Mouse (Mus musculus): ENCODE results near the gene Rbfox3.
A peak's percentile ranks its signal among the peaks of the same experiment; 100 is the strongest.

The Rbfox3 gene

DNA sequence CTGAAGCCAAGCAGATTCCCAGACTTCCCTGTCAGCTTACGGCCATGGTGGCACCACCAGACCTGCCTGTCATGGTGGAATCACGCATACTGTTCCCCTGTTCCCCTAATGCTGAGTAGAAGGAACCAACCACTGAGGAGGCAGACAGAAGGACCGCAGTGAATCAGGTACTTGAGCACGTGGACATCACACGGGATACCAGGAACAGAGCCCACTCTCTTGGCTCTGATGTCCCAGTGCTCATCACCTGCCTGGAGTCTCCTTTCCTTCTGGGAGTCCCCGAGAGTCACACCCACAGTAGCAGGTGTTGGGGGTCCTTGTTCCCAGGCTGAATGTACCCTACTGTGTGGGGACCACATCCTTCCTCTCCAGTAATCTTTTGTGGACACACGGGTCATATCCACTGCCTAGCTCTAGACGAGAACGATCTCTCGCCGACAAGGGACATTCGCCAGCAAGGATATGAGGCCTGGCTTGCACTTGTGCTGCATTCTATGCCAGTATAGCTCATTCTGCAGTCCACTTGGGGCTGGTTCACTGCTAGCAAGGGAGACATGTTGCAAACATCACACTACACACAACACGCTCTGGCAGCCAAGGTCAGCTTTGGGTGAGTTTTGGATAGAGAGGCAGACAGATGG, 32.7 kb downstream of the Rbfox3 start:
- no peak for DNase-seq

DNA sequence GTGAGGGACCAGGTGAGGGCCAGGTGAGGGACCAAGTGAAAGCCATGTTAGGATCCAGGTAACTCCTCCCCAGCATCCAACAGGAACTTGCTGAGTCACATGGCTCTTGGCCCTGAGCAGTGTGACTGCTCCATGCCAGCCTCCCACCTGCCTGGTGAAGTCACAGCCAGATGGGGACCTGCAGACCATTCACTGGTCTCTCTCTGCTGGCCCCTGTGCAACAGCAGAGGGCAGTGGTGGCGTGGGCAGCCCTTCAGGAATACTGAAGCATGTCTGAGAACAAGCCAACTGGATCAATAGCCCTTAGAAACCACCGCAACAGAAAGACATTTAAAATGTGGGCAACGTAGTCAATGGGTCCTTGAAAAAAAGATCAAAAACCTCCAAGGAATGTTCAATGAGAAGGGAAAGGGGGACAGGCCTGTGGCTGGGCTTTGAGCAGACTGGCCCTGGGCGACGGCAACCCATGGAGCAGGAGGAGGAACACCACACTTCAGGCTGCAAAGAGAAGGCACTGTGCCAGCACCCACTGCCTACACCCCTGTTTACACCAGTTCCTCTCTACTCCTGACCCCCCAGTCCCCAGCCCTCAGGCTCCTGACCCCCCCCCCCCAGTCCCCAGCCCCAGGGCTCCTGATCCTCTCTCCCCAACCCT, 36.0 kb downstream of the Rbfox3 start:
- peak; percentile 15 for DNase-seq

DNA sequence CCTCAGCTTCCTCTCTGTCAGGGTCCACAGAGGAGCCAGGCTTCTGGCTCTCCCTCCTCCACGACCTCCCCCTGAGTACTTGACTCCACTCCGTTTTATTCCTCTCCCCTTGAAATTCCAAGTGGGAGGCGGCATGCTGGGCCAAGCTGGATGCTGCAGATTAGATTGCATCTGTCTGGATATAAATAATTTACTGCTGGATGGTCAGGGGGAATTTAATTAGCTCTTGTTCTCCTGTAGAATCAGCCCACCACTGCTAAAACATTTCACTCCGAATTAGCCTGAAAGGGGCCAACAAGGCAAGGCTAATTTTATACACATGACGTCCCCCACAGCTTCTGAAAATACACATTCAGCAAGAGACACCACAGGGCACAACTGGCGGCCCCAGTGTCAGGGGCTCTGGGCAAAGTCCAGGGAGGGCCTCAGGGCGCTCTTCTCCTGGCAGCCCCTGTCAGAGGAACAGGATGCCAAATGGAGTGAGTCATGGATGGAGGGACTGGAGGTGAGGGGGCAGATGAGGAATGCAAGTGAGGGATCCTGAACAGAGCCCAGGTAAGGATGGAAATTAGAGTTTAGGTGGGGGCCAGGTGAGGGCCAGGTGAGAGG, 36.8 kb downstream of the Rbfox3 start:
- peak; percentile 15 for DNase-seq

DNA sequence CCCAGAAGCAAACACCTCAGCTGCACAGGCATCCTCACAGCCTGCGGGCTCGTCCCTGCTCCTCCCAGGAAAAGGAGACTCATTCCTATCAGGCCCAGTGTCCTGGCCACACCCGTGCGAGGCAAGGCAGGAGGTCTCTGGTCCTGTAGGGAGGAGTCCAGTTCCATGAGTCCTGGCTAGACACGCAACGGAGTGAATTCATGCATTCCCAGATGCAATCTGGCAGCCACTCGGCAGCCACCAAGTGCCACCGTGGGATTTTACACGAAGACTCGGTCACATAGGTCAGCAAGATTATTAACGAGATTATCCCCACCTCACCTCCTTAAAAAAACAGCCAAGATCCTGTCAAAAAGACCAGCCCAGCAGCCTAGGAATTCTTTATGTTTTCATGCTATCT, 37.4 kb downstream of the Rbfox3 start:
- no peak for DNase-seq

DNA sequence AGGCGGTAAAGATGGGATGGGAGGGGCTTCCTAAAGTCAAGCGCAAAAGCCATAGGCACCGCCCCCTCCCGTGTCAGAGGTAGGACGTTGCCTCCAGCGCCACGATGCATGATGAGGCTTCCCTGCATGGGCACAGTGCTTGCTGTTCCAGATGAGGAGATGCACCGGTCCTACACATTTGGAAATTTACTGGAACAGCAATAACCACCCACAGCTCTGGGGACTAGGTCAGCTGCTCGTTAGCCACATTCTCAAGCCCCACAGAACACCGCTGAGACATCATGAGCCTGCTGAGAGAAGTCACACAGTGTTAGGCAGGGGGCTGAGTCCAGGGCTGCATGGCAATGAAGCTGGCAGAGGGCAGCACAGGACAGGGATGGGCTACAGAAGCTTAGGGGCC, 39.9 kb downstream of the Rbfox3 start:
- DNase-seq: no peak

DNA sequence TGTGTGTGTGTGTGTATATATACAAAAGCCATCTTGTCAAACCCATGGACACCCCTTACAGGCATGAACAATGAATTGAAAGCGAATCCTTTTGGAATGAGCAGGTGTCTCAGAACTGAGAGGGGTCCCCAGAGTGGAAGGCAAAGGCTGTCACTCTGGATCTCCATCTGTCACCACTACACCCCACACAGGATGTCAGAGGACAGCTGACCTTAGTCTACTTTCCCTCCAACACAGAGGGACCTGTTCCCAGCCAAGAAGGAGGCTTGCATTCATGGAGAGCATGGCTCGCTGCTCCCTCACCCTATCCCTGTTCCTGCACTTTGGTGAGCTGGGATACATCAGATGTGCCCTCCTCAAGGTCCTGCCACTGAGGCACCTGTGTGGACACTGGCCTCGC, 48.0 kb downstream of the Rbfox3 start:
- DNase-seq: no peak

DNA sequence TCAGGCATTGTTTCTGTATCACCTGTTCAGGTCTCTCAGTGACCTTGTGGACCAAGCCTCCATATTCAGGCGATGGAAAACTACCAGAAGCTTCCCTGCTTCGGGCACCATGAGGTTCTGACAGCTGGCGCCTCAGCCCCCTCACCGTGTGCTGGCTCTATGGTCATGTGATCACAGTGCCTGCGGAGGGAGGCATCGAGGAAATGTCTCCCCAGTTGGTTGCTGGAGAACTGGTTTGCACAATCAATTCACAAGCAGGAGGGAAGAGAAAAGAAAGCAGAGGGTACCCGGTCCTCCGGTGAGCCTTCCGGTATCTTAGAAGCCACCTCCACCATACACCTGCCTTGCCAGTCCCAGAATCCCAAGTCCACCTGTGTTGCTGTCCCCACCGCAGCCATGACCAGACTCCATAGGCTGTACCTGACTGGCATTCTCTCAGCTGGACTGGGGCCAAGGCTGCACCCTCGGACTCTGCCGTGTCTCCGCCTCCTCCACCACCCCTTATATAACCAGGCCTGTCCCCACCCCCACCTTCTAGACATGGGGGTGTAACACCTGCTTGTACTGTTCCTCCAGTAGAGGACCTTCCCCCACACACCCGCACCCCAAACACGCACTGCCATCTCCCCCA, 49.5 kb downstream of the Rbfox3 start:
- DNase-seq: peak; percentile 38

DNA sequence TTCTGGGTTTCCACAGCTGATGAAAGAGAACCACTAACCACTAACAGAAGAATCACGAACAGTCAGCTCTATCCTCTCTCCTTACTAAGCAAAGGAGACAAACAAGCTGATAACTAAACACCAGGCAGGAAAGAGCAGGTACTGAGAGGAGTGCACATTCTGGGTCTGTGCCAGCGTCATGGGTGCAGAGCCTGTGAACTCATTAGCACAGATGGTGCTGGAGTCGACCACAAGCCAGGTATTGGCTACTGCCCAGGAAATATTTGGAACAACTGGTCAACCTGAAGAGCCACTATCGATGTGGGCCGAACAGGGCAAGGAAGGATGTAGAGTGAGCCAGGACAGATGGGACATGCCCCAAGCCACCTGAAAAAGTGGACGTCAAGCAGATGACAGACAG, 50.2 kb downstream of the Rbfox3 start:
- DNase-seq: no peak

DNA sequence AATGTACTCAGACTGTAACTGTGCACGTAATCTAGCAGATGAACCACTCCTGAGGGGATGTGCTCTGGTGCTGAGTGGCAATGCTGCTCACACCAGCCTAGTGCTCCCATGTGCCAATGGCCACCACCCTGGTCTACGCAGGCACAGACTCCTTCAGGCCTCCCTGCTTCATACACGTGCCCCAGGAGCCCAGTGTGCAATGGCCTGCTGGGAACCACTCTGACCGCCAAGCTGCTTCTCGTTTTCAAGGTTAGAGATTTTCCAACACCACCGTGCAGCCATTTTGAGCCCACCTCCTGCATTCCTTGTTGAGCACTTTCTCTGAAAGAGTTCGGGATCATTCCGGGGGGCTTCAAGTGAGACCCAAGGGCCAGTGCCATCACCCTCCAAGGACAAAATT, 50.6 kb downstream of the Rbfox3 start:
- DNase-seq: no peak

DNA sequence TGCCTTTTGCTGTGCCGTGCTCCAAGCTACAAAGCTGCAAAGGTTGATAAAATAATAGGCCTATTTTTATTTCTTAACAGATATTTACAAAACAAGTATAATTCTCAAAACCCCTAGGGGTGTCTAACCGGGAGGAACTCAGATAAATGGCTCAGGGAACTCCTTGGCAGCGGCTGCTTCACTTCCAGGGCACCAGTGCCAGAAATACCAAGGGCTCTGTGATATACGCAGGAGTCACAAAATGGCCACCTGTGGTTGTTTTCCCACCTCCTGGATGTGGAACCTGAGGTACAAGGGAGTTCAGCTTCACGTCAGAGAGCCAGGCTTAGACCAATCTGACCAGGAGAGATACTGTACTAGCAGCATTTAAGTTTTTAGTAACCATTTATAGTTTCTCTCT, 51.6 kb downstream of the Rbfox3 start:
- no peak for DNase-seq

DNA sequence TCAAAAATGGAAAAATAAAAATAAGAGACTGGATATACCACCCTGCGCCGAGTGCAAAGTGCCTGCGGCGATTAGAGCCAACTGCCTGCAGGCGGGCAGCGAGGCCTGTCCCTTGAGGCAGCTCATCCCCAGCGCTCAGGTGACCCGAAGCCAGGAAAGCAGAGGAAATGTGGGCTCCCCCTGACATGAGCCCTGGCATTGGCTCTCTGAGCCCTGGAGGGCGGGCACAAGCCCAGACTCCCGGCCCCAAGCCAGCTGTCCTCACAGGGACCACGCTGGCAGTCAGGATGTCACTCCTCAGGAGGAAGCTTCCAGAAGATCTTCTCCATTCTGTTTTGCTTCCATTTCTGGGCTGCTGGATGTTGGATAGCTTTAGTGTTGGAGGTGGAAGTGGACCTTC, 53.1 kb downstream of the Rbfox3 start:
- DNase-seq: no peak

DNA sequence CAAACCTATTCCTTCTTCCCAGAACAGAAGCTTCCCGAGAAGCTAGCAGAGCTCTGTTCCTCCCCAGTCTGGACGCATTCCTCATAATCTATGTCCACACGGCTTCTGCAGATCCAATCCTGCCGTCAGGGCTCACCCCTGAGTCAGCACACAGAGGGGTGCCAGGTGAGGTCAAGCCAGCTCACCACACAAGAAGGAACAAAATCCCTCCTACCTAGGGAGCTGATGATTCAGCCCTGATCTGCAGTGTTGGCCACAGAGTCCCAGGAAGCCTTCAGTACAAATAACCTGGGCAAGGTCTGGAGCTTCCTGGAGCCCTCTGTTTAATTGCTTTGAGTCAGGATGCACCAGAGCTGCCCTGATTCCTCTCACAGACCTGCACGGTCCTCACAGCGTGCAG, 60.0 kb downstream of the Rbfox3 start:
- no peak for DNase-seq

DNA sequence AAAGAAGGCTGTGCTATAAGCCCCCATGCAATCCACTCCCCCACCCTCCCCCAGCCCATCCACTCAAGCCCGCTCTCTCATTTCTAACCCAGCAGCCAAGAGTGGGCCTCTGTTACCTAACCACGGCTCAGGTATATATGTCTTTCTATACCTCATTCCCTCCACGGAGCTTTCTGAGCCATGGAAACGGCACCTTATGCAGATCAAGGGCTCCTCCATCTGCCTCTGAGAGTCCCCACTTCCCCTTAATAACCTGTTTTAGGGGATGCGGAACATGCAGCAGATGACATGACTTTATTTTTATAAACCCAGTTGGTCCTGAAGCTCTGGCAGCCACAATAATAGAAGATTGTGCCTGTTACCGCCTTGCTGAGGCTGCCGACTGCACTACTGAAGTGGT, 63.4 kb downstream of the Rbfox3 start:
- no peak for DNase-seq

DNA sequence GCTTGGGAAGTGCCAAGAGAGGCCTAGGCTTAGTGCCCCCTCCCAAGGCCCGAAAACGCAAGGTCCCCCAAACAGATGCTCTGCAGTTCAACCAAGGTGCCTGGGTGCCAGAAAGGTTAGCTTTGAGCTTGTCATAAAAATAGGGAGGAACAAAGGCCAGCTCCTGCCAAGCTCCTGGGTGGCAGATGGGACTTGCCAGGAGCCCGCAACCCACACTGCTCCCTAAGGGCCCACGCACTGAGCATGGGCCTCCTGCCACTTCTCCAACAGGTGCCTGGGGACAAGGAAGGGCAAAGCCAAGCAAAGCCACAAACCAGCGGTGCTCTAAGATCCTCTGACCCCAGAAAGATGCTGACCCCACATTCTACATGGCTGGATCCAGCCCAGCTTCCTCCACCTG, 70.4 kb downstream of the Rbfox3 start:
- no peak for DNase-seq

DNA sequence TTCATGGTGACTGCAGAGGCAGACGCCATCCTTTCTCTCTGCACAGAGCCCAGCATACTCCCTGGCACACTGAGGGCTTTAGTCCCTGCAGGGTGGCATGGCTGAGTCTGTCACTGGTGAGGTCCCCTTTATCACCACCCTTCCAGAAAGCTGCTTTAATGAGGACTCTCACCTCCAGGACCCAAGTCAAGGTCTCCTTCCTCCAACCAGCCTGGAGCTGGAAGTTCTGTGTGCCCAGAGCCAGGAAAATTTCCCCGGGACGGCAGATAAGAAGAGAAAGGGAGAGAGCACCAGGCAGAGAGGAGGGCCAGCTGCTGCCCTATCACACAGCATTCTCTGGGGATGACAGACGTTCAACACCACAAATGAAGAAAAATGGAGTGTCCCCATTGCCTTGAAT, 73.2 kb downstream of the Rbfox3 start:
- no peak for DNase-seq

DNA sequence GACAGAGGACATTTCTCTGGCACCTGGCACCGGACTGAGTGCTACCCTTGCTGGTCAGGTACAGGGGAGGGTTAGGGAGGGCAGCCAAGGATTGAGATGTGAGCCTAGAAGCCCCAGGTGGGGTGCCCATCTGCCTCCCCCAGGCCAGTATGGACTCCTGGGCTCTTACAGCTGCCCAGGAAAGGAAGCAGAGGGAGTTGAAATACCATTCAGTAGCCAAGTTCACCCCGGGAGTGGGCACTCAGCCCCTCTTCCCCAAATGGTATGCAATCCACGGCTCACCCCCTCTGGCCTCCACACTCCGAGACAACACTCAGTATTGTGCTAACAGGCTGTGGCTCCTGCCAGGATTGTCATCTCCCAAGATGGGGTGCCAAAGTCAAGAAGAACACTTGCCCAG, 74.5 kb downstream of the Rbfox3 start:
- no peak for DNase-seq

DNA sequence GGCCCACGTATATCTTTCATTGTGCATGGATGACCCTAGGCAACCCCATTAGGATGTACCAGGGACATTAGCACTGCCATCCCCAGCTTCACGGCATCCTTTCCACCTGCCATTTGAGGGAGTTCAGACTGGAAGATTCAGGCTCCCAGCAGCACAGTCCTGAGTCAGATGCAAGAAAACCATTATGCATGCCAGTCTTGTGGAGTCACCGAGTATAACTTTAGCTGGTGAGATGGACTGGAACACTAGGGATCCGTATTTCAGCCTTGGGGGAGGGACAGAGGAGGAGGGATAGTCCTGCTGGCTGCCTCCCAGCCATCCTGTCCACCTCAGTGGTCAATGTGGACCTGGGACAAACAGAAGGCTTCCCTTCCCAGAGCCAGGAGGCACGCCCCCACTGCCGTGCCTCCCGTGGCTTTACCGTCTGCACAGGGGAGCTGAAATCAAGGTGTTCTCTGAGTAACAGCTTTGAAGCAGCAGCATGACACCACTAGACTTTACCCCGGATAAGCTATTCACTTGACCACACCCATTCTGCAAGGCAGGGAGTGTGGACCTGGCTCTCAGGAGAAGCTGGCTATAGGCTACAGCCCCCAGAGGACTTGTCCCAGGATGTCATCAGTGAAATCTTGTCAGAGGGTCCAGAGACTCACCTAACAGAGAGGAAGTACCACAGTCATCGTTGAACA, 78.5 kb downstream of the Rbfox3 start:
- peak; percentile 25 for DNase-seq

DNA sequence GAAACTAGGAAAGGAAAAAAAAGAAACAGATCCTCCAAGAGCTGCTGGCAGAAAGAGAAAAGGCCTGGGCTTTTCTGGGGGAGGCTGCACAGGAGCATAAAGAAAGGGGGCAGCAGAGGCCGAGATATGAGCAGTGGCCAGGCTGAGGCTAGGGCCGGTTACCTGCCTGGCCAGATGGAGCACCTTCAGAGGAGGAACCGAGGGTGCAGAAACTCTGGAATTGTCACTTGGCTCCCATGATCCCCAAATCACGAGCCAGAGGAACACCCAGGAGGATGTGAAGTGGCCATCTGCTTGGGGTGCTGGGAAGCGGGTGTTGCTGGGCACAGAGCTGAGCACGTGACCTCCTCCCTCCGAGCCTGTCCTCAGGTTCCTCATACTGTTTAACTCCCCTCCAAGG, 79.7 kb downstream of the Rbfox3 start:
- DNase-seq: no peak

DNA sequence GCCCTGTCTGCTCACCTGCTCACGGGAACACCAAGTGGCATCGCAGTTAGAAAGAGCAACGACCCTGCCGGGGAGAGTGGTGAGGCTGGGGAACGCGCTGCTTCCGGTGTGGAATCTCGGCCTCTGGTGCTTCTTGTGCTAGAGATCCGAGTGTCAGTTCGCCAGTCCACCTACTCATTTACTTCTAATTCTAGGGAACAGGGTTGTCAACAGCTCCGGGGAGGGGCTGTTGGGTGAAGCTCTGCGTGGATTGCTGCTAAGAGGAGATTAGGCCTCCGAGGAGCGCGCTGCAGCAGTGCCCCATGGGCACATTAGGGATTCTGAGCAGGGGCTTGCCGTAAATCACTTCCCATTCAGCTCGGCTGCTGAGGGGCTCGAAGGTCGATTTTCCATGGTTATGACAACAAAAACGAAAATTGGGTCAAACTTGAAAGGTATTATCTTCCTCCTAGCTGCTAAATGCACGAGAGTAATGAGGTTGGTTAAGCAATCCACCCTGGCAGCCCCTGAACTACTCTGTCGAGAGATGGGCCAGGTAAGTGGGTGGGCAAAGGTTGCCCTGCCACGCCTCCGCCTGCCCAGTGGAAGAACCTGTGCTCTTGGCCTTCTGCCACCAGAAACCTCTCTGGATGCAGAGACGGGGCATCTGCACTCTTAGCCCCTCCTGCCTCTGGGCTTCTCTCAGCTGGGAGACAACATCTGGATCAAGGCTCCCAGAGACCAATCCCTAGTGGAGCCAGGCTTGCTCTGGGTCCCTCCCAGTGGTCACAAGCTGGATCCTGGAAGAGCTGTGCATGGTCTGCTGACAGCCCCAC, 85.9 kb downstream of the Rbfox3 start:
- DNase-seq: peak; percentile 60

DNA sequence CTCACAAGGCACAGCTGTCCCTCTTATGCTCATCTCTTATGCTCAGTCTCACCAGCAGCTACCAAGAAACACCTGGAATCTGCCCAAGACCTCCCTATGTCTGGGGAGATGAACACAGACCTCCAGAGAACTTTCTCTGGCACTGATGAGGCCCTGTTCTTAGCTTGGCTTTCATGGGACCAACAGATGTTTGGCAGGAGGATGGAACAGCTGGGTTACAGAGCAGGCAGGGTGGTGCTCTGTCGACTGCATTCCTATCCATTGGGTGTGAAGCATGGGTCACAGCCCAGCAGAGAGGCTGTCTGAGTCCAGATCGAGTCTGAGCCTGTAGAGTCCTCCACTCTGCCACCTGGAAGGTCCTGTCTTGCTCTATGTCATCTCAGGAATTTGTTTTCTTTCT, 90.0 kb downstream of the Rbfox3 start:
- DNase-seq: no peak

DNA sequence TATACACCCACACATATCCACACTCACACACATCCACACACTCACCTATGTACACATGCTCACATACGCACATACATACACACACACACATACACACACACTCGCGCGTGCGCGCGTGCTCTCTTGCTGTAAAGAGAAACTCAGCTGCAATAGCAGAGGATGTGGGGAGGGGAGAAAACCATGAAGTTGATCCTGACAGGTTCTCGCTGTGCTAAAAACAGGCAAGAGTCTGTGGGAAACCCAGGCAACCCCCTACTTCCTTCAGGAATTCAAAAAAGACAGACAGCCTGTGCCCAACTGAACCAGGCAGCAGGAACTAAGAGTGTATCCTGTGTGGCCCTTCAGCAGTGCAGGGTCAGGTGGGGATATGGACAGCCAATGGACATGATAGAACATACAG, 92.9 kb downstream of the Rbfox3 start:
- no peak for DNase-seq

DNA sequence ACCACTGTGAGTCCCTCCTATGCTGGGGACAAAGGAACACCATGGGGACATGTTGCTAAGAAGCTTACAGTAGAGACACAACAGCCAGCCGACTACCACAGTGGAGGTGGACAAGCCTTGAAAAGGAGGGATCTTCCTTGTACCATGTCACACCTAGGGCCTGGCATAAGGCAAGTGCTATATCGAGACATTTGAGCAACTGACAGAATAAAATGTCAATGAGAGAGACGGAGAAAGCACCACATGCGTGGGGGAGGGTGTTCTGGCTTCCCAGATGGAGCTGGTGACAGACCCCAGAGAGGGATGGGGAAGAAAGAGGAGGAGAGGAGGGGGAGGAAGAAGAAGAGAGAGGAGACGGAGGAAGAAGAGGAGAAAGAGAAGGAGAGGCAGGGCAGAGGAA, 96.3 kb downstream of the Rbfox3 start:
- DNase-seq: no peak

DNA sequence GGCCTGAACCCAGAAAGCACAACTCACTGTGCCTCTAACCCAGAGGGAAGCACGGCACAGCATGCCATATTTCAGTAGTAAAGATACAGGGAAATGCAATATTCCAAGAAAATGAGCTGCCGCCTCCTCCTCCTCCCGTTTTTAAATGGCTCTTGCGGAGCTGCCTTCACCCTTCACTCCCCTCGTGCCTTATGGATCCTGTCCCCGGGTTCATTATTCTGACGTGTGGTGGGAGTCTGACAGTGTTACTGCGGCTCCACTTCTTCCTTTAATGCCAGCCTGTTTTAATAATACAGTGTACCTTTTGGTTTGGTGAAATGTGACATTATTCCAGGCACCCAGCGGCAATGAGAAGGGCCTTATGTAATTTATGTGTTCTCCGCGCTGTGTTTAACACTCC, 97.5 kb downstream of the Rbfox3 start:
- no peak for DNase-seq
